Mouse (Mus musculus) heart, embryonic 12.5 days (tissue): ENCODE measurements around the gene Asns. TPM values are rescaled to one million over a fixed set of nuclear protein-coding genes. Genes with fewer than 3 reads are reported as not detected.
A peak's percentile ranks its signal among the peaks of the same experiment; 100 is the strongest.

ENCODE experiments used
- ATAC-seq: fragments of 200-750 bp; cut with Nextera tagmentation; 2 replicates; pipeline ENCODE4 v1.8.0; 2017; ENCODE audit warnings: moderate TSS enrichment, moderate library complexity; ENCODE audit not compliant: insufficient number of reproducible peaks, low FRiP score
- H3K27ac ChIP-seq: fragments of 300-500 bp; sonication (generic); 2 replicates; pipeline ENCODE4 v1.5.1; 2016; ENCODE audit warnings: mild to moderate bottlenecking, moderate library complexity; ENCODE audit not compliant: poor library complexity, severe bottlenecking
- H3K27me3 ChIP-seq: fragments of 300-500 bp; sonication (generic); replicated peaks from 2 replicates; pipeline ENCODE4 v1.6.1; 2016; ENCODE audit warnings: mild to moderate bottlenecking, moderate library complexity
- H3K36me3 ChIP-seq: fragments of 300-500 bp; sonication (generic); 2 replicates; pipeline ENCODE4 v1.6.1; 2016; ENCODE audit warnings: mild to moderate bottlenecking, moderate library complexity
- H3K4me1 ChIP-seq: fragments of 300-500 bp; sonication (generic); replicated peaks from 2 replicates; pipeline ENCODE4 v1.6.1; 2016; ENCODE audit warnings: mild to moderate bottlenecking
- H3K4me2 ChIP-seq: fragments of 300-500 bp; sonication (generic); 2 replicates; pipeline ENCODE4 v1.6.1; 2016; ENCODE audit warnings: mild to moderate bottlenecking, moderate library complexity
- H3K4me3 ChIP-seq: fragments of 300-500 bp; sonication (generic); 2 replicates; pipeline ENCODE4 v1.5.1; 2016; ENCODE audit warnings: mild to moderate bottlenecking
- H3K9ac ChIP-seq: fragments of 300-500 bp; sonication (generic); 2 replicates; pipeline ENCODE4 v1.6.1; 2016; ENCODE audit warnings: mild to moderate bottlenecking, moderate library complexity
- H3K9me3 ChIP-seq: fragments of 300-500 bp; sonication (generic); replicated peaks from 2 replicates; pipeline ENCODE4 v1.6.1; 2016; ENCODE audit warnings: mild to moderate bottlenecking, moderate library complexity
- WGBS: fragments of 180-500 bp; shearing (Covaris S2); methylation state at CpG from one replicate; pipeline ENCODE4 v1.1.7; 2016; 5-methylcytosine and 5-hydroxymethylcytosine counted together
- polyA plus RNA-seq: library from polyadenylated mRNA; unstranded; fragments of >200 nt; fragmentation: Nextera tagmentation; extraction: Ambion mirVana; gene quantifications from 2 replicates; pipeline ENCODE4 v1.2.1, GENCODE M21; 2016

Gene Asns
- polyA plus RNA-seq, result 30.3 and 38.5 TPM in 2 replicates

- H3K27ac ChIP-seq, result no peak within 1 kb of the TSS
Observed at GRCm38 (mm10) chr6:7692884-7693585, at the start of gene Asns. Asns (minus strand) TSS chr6:7693254.

DNA sequence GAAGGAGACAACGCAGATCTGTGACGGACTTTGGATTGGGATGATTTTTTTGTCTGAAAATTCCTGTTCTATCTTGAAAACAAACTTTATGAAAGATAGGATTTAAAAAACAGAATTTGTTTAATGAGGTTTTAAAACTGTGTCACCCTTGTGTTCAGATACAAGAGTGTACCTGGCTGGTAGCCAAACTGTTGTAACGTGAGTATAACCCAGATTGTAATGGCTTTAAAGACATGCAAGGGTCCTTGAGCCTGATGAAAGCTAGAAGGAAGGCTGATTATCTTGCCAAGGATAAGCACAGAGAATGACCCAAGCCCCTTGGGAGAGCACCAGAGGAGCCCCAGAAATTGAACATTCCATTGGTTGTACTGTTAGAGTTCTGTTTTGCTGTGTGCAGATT is 48.7 kb upstream of the Asns start:
- Histone ChIP-seq H3K4me1 (peaks cover 5% of the 10 kb centered on the region; the same call in 1 of the 2 replicates), H3K27ac (no peak overlapping the region), H3K4me3 (no peak overlapping the region), H3K27me3 (no peaks in the 10 kb centered on the region), H3K36me3 (no peaks in the 10 kb centered on the region), H3K9me3 (0 out of 2 replicates have a peak, but pooled peaks cover 2% of the 10 kb centered on the region), H3K4me2 (no peak overlapping the region), H3K9ac (no peak overlapping the region)
- ATAC-seq, result no peak
- WGBS, result 54% methylated on average over 3 of the region's 3 CpGs

More at GRCm38 (mm10) chr6:7692884-7693585, at the start of gene Asns:
- H3K4me2 ChIP-seq, result peak within 1 kb of the TSS; percentile 83
- H3K4me3 ChIP-seq, result peak within 1 kb of the TSS; percentile 61
- peak within 1 kb of the TSS; percentile 66 for H3K9ac ChIP-seq
- peaks cover 7% of the 10 kb centered on the region; the same call in 1 of the 2 replicates for H3K4me1 ChIP-seq
- no peaks in the 10 kb centered on the region for H3K9me3 ChIP-seq
- no peaks in the 10 kb centered on the region for H3K36me3 ChIP-seq
- under 1% methylated on average over 51 of the region's 51 CpGs for WGBS
- peak; percentile 92 for ATAC-seq
- no peaks in the 10 kb centered on the region for H3K27me3 ChIP-seq

DNA sequence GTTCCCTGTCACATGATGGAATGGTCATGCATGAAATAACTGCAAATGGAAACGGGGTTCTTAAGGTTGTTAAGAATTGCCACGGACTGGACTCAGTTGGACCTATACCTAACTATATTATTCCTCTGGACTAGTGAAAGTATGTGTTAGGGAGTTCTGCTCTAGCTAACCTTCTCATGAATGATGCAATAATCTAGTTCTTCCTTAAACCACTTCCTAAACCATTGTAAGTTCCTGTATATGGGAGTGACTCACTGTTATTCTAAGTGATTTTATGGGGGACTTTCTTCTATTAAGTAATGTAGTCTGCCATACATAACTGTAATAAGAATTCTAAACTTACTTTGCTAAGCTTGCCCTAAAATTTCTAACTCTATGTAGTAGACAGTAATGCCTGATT is 44.8 kb upstream of the Asns start:
- H3K4me3 ChIP-seq, result no peak overlapping the region
- H3K9me3 ChIP-seq, result 0 out of 2 replicates have a peak, but pooled peaks cover 2% of the 10 kb centered on the region
- ATAC-seq, result no peak
- peaks cover 3% of the 10 kb centered on the region; the same call in 1 of the 2 replicates for H3K4me1 ChIP-seq
- no peaks in the 10 kb centered on the region for H3K27me3 ChIP-seq
- no peak overlapping the region for H3K4me2 ChIP-seq
- H3K9ac ChIP-seq, result no peak overlapping the region
- H3K27ac ChIP-seq, result no peak overlapping the region
- 82% methylated on average over 2 of the region's 2 CpGs for WGBS
- no peaks in the 10 kb centered on the region for H3K36me3 ChIP-seq

GRCm38 (mm10) chr6:7732754-7733708 is 40.0 kb upstream of the Asns start:
- H3K27ac ChIP-seq, result no peak overlapping the region
- ATAC-seq, result no peak
- H3K36me3 ChIP-seq, result no peaks in the 10 kb centered on the region
- no peak overlapping the region for H3K9ac ChIP-seq
- H3K4me2 ChIP-seq, result no peak overlapping the region
- peaks cover 9% of the 10 kb centered on the region; the same call in 1 of the 2 replicates for H3K9me3 ChIP-seq
- 36% methylated on average over 12 of the region's 12 CpGs for WGBS
- H3K4me1 ChIP-seq, result no peaks in the 10 kb centered on the region
- H3K4me3 ChIP-seq, result no peak overlapping the region
- no peaks in the 10 kb centered on the region for H3K27me3 ChIP-seq

GRCm38 (mm10) chr6:7732097-7732496 is 39.0 kb upstream of the Asns start:
- Histone ChIP-seq H3K36me3 (no peaks in the 10 kb centered on the region), H3K27me3 (no peaks in the 10 kb centered on the region), H3K27ac (no peak overlapping the region), H3K4me3 (no peak overlapping the region), H3K9ac (no peak overlapping the region), H3K4me2 (no peak overlapping the region), H3K9me3 (peaks cover 12% of the 10 kb centered on the region; the same call in 1 of the 2 replicates), H3K4me1 (no peaks in the 10 kb centered on the region)
- no peak for ATAC-seq
- 53% methylated on average over 6 of the region's 6 CpGs for WGBS

DNA sequence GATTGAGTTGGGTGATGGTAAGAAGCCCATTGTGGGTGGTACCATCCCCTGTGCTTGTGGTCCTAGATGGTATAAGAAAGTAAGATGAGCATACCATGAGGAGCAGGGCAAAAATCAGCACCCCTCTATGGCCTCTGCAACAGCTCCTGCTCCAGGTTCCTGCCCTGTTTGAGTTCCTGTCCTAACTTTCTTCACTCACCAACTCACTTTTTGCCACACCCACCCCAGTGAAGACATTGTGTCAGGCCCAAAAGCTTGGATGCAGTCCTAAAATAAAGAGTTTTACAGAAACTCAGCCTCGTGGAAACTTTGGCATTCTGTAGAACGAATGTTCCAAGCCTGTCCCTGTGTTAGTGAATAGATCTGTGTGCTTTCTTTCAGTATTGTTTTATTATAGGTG is 36.1 kb upstream of the Asns start:
- Histone ChIP-seq H3K27me3 (no peaks in the 10 kb centered on the region), H3K36me3 (no peaks in the 10 kb centered on the region), H3K9ac (no peak overlapping the region), H3K9me3 (peaks cover 12% of the 10 kb centered on the region; the same call in 1 of the 2 replicates), H3K27ac (no peak overlapping the region), H3K4me2 (no peak overlapping the region), H3K4me3 (no peak overlapping the region), H3K4me1 (no peaks in the 10 kb centered on the region)
- ATAC-seq, result no peak
- 72% methylated on average over 2 of the region's 2 CpGs for WGBS

GRCm38 (mm10) chr6:7728241-7728640 is 35.2 kb upstream of the Asns start:
- Histone ChIP-seq H3K4me3 (no peak overlapping the region), H3K27ac (no peak overlapping the region), H3K9me3 (peaks cover 12% of the 10 kb centered on the region; the same call in 1 of the 2 replicates), H3K27me3 (no peaks in the 10 kb centered on the region), H3K4me1 (no peaks in the 10 kb centered on the region), H3K9ac (no peak overlapping the region), H3K4me2 (no peak overlapping the region), H3K36me3 (no peaks in the 10 kb centered on the region)
- 80% methylated on average over 5 of the region's 5 CpGs for whole genome bisulfite sequencing
- ATAC-seq, result no peak

DNA sequence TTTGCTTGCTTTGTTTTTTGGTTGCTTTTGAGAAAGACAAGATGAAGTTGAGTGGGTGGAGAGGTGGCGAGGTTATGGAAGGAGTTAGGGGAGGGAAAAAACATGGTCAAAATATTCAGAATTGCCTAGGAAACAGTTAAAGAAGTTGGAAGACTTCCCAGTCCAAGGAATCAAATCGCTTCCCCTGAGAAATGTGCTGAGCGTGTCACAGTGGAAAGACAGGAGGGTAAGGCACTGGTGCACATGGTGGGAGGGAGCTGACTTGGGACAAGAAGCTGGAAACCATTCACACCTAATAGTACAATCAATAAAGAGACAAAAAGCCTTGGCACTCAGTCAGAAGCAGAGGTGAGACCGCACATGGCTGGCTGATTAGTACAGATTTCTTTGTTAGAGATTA is 23.2 kb upstream of the Asns start:
- no peaks in the 10 kb centered on the region; the same call in 1 of the 2 replicates for H3K4me1 ChIP-seq
- H3K4me2 ChIP-seq, result no peak overlapping the region
- H3K36me3 ChIP-seq, result no peaks in the 10 kb centered on the region
- no peak overlapping the region for H3K27ac ChIP-seq
- H3K4me3 ChIP-seq, result no peak overlapping the region
- no peak overlapping the region for H3K9ac ChIP-seq
- H3K9me3 ChIP-seq, result no peaks in the 10 kb centered on the region
- no peaks in the 10 kb centered on the region for H3K27me3 ChIP-seq
- WGBS, result 53% methylated on average over 4 of the region's 4 CpGs
- ATAC-seq, result no peak

DNA sequence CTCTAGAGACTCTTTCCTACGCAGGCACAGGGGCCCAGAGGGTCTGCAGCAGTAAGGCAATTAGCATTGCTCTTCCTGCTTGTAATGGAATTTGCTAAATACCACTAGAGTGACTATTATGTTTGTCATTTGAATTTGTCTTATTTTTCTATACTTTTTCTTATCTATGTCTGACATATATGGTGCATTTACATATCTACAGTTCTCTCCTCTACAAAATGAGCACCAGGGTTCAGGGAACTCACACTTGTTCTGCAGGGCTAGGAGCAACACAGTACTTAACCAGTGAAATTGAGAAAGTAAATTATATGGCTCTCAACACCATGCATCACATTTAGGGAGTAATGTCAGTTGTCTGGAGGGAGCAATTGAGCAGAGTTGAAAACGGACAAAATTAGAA is 21.2 kb upstream of the Asns start:
- no peaks in the 10 kb centered on the region for H3K36me3 ChIP-seq
- no peak overlapping the region for H3K9ac ChIP-seq
- H3K4me1 ChIP-seq, result no peaks in the 10 kb centered on the region; the same call in 1 of the 2 replicates
- no peaks in the 10 kb centered on the region for H3K9me3 ChIP-seq
- ATAC-seq, result no peak
- no peak overlapping the region for H3K4me2 ChIP-seq
- no peak overlapping the region for H3K4me3 ChIP-seq
- H3K27me3 ChIP-seq, result no peaks in the 10 kb centered on the region
- WGBS, result 46% methylated on average over 2 of the region's 2 CpGs
- no peak overlapping the region for H3K27ac ChIP-seq

DNA sequence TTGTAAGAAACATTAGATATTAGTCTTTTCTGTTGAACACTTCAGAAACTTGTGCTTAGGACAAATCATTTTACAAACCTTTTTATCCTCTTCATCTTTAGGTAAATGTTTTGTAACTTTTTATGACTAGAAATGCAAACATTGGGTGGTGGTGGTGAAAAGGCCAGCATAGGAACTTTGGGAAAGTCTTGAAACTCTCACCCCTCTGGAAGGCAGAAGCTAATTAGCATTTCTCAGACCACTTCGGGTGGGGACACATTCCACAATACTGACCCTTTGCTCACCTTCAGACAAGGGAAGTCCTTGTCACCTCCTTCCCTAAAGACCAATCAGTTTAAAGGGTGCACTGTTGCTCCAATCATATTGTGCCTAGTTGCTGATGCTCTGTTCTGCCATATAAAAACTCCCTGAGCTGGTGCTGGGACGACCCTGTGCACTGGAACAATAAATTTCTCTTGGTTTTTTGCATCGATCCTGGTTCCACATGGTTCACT is 18.8 kb upstream of the Asns start:
- no peak for ATAC-seq
- no peaks in the 10 kb centered on the region for H3K36me3 ChIP-seq
- no peaks in the 10 kb centered on the region for H3K9me3 ChIP-seq
- no peaks in the 10 kb centered on the region for H3K27me3 ChIP-seq
- no peak overlapping the region for H3K4me3 ChIP-seq
- H3K4me1 ChIP-seq, result no peaks in the 10 kb centered on the region; the same call in 1 of the 2 replicates
- no peak overlapping the region for H3K9ac ChIP-seq
- no peak overlapping the region for H3K4me2 ChIP-seq
- H3K27ac ChIP-seq, result no peak overlapping the region
- 60% methylated on average over 3 of the region's 3 CpGs for WGBS

GRCm38 (mm10) chr6:7708246-7708645 is 15.2 kb upstream of the Asns start:
- no peak for ATAC-seq
- Histone ChIP-seq H3K27ac (no peak overlapping the region), H3K9ac (no peak overlapping the region), H3K4me3 (no peak overlapping the region), H3K27me3 (no peaks in the 10 kb centered on the region), H3K9me3 (no peaks in the 10 kb centered on the region), H3K36me3 (no peaks in the 10 kb centered on the region), H3K4me2 (no peak overlapping the region), H3K4me1 (no peaks in the 10 kb centered on the region)
- WGBS, result 76% methylated on average over 3 of the region's 3 CpGs
